Mouse (Mus musculus) lung, postnatal 0 days (tissue): Measurements from ENCODE around the gene Tada3.

Experiments used
- CTCF ChIP-seq: IDR thresholded peaks from 2 replicates; pipeline ENCODE4 v1.5.1; 2016; ENCODE audit warnings: antibody characterized with exemption, mild to moderate bottlenecking
- EP300 ChIP-seq: IDR thresholded peaks from 2 replicates; pipeline ENCODE4 v1.6.1; 2016; ENCODE audit warnings: antibody characterized with exemption, mild to moderate bottlenecking, control low read depth

- no peak for TF ChIP-seq CTCF
- TF ChIP-seq EP300: no peak
Measured at GRCm38 (mm10) chr6:113353696-113354095, 24.0 kb downstream of the Tada3 start.
